Mouse (Mus musculus) neural tube, embryonic 12.5 days (tissue): ENCODE measurements around the gene Numb. TPM values are rescaled to one million over a fixed set of nuclear protein-coding genes. Genes with fewer than 3 reads are reported as not detected.

Experiments
- ATAC-seq: fragments of 200-750 bp; cut with Nextera tagmentation; 2 replicates; pipeline ENCODE4 v1.8.0; 2017; ENCODE audit warnings: low read depth, mild to moderate bottlenecking, moderate TSS enrichment, moderate library complexity; ENCODE audit not compliant: low FRiP score
- H3K27ac ChIP-seq: fragments of 300-500 bp; sonication (generic); 2 replicates; pipeline ENCODE4 v1.5.1; 2016
- H3K27me3 ChIP-seq: fragments of 300-500 bp; sonication (generic); replicated peaks from 2 replicates; pipeline ENCODE4 v1.6.1; 2016; ENCODE audit warnings: mild to moderate bottlenecking
- H3K36me3 ChIP-seq: fragments of 300-500 bp; sonication (generic); 2 replicates; pipeline ENCODE4 v1.6.1; 2016; ENCODE audit warnings: mild to moderate bottlenecking
- H3K4me1 ChIP-seq: fragments of 300-500 bp; sonication (generic); 2 replicates; pipeline ENCODE4 v1.6.1; 2016
- H3K4me2 ChIP-seq: fragments of 300-500 bp; sonication (generic); replicated peaks from 2 replicates; pipeline ENCODE4 v1.6.1; 2016; ENCODE audit warnings: mild to moderate bottlenecking
- H3K4me3 ChIP-seq: fragments of 300-500 bp; sonication (generic); 2 replicates; pipeline ENCODE4 v1.5.1; 2016
- H3K9ac ChIP-seq: fragments of 300-500 bp; sonication (generic); 2 replicates; pipeline ENCODE4 v1.6.1; 2016; ENCODE audit warnings: mild to moderate bottlenecking
- H3K9me3 ChIP-seq: fragments of 300-500 bp; sonication (generic); 2 replicates; pipeline ENCODE4 v1.6.1; 2016; ENCODE audit warnings: mild to moderate bottlenecking
- WGBS: fragments of 180-500 bp; shearing (Covaris S2); methylation state at CpG from one replicate; pipeline ENCODE4 v1.1.7; 2016; 5-methylcytosine and 5-hydroxymethylcytosine counted together
- polyA plus RNA-seq: library from polyadenylated mRNA; unstranded; fragments of >200 nt; fragmentation: Nextera tagmentation; extraction: Ambion mirVana; gene quantifications from 2 replicates; pipeline ENCODE4 v1.2.1, GENCODE M21; 2016

Numb gene
- polyA plus RNA-seq, 1 experiment from 2014 or later, result 28.1 TPM

- H3K4me2 ChIP-seq, result no peak overlapping the region
Observed at GRCm38 (mm10) chr12:83842678-83843440, 78.9 kb downstream of the Numb start.

GRCm38 (mm10) chr12:83841409-83842190, 80.1 kb downstream of the Numb start:
- WGBS, result 89% methylated on average over 10 of the region's 10 CpGs
- H3K4me2 ChIP-seq, result no peak overlapping the region
- H3K27me3 ChIP-seq, result no peaks in the 10 kb centered on the region
- H3K9me3 ChIP-seq, result no peaks in the 10 kb centered on the region
- ATAC-seq, result no peak
- H3K27ac ChIP-seq, result no peak overlapping the region
- H3K36me3 ChIP-seq, result peaks cover 21% of the 10 kb centered on the region
- H3K4me1 ChIP-seq, result no peaks in the 10 kb centered on the region
- H3K9ac ChIP-seq, result no peak overlapping the region
- H3K4me3 ChIP-seq, result no peak overlapping the region

More at GRCm38 (mm10) chr12:83842678-83843440, 78.9 kb downstream of the Numb start:
- H3K36me3 ChIP-seq, result peaks cover 14% of the 10 kb centered on the region
- H3K9me3 ChIP-seq, result no peaks in the 10 kb centered on the region
- ATAC-seq, result no peak
- H3K27me3 ChIP-seq, result no peaks in the 10 kb centered on the region
- 94% methylated on average over 3 of the region's 3 CpGs for WGBS
- no peak overlapping the region for H3K4me3 ChIP-seq
- H3K9ac ChIP-seq, result no peak overlapping the region
- H3K4me1 ChIP-seq, result no peaks in the 10 kb centered on the region
- no peak overlapping the region for H3K27ac ChIP-seq

- Histone ChIP-seq H3K9ac (no peak overlapping the region), H3K36me3 (peaks cover 18% of the 10 kb centered on the region), H3K27ac (no peak overlapping the region), H3K27me3 (no peaks in the 10 kb centered on the region), H3K4me1 (no peaks in the 10 kb centered on the region), H3K4me2 (no peak overlapping the region), H3K4me3 (no peak overlapping the region), H3K9me3 (no peaks in the 10 kb centered on the region)
- WGBS, result 93% methylated on average over 3 of the region's 3 CpGs
- no peak for ATAC-seq
Observed at GRCm38 (mm10) chr12:83833979-83834378, 87.8 kb downstream of the Numb start.

GRCm38 (mm10) chr12:83830424-83830823, 91.3 kb downstream of the Numb start:
- no peaks in the 10 kb centered on the region for H3K9me3 ChIP-seq

GRCm38 (mm10) chr12:83816616-83817015, 105.1 kb downstream of the Numb start:
- Histone ChIP-seq H3K4me2 (no peak overlapping the region), H3K9ac (no peak overlapping the region), H3K9me3 (no peaks in the 10 kb centered on the region), H3K4me1 (no peaks in the 10 kb centered on the region), H3K36me3 (peaks cover under 1% of the 10 kb centered on the region; the same call in 1 of the 2 replicates), H3K4me3 (no peak overlapping the region), H3K27ac (no peak overlapping the region), H3K27me3 (no peaks in the 10 kb centered on the region)
- ATAC-seq, result no peak
- WGBS, result 82% methylated on average over 1 of the region's 1 CpGs

More at GRCm38 (mm10) chr12:83830424-83830823, 91.3 kb downstream of the Numb start:
- Histone ChIP-seq H3K4me2 (no peak overlapping the region), H3K27ac (no peak overlapping the region), H3K4me3 (no peak overlapping the region), H3K27me3 (no peaks in the 10 kb centered on the region), H3K36me3 (peaks cover 6% of the 10 kb centered on the region), H3K4me1 (no peaks in the 10 kb centered on the region), H3K9ac (no peak overlapping the region)
- no peak for ATAC-seq
- WGBS, result 86% methylated on average over 3 of the region's 3 CpGs

GRCm38 (mm10) chr12:83811901-83812300, 109.8 kb downstream of the Numb start:
- Histone ChIP-seq H3K4me3 (no peak overlapping the region), H3K9ac (no peak overlapping the region), H3K9me3 (no peaks in the 10 kb centered on the region), H3K4me1 (no peaks in the 10 kb centered on the region), H3K27ac (no peak overlapping the region), H3K27me3 (no peaks in the 10 kb centered on the region), H3K36me3 (peaks cover 14% of the 10 kb centered on the region), H3K4me2 (no peak overlapping the region)
- no peak for ATAC-seq
- WGBS, result 92% methylated on average over 3 of the region's 3 CpGs

GRCm38 (mm10) chr12:83803641-83804040, 118.1 kb downstream of the Numb start:
- Histone ChIP-seq H3K4me3 (no peak overlapping the region), H3K36me3 (peaks cover 80% of the 10 kb centered on the region), H3K9me3 (0 out of 2 replicates have a peak, but pooled peaks cover 6% of the 10 kb centered on the region), H3K9ac (no peak overlapping the region), H3K4me2 (no peak overlapping the region), H3K27ac (no peak overlapping the region), H3K27me3 (no peaks in the 10 kb centered on the region), H3K4me1 (no peaks in the 10 kb centered on the region)
- WGBS, result 96% methylated on average over 7 of the region's 7 CpGs
- ATAC-seq, result no peak

GRCm38 (mm10) chr12:83800943-83801342, 120.8 kb downstream of the Numb start:
- peaks cover 75% of the 10 kb centered on the region for H3K36me3 ChIP-seq
- no peak overlapping the region for H3K4me3 ChIP-seq
- no peaks in the 10 kb centered on the region for H3K4me1 ChIP-seq
- H3K27ac ChIP-seq, result no peak overlapping the region
- no peak for ATAC-seq
- no peak overlapping the region for H3K4me2 ChIP-seq
- WGBS, result 73% methylated on average over 9 of the region's 9 CpGs
- H3K9me3 ChIP-seq, result 0 out of 2 replicates have a peak, but pooled peaks cover 3% of the 10 kb centered on the region
- H3K27me3 ChIP-seq, result no peaks in the 10 kb centered on the region
- no peak overlapping the region for H3K9ac ChIP-seq

GRCm38 (mm10) chr12:83798313-83798712, 123.4 kb downstream of the Numb start:
- 83% methylated on average over 5 of the region's 5 CpGs for WGBS
- no peak overlapping the region for H3K4me3 ChIP-seq
- H3K27ac ChIP-seq, result no peak overlapping the region
- no peaks in the 10 kb centered on the region for H3K9me3 ChIP-seq
- H3K9ac ChIP-seq, result no peak overlapping the region
- H3K27me3 ChIP-seq, result no peaks in the 10 kb centered on the region
- peaks cover 67% of the 10 kb centered on the region for H3K36me3 ChIP-seq
- no peak overlapping the region for H3K4me2 ChIP-seq
- no peaks in the 10 kb centered on the region for H3K4me1 ChIP-seq
- ATAC-seq, result no peak

GRCm38 (mm10) chr12:83795586-83795985, 126.1 kb downstream of the Numb start:
- H3K27ac ChIP-seq, result no peak overlapping the region
- peaks cover 64% of the 10 kb centered on the region for H3K36me3 ChIP-seq
- no peaks in the 10 kb centered on the region for H3K27me3 ChIP-seq
- WGBS, result 94% methylated on average over 7 of the region's 7 CpGs
- H3K9me3 ChIP-seq, result no peaks in the 10 kb centered on the region
- H3K4me2 ChIP-seq, result no peak overlapping the region
- no peak overlapping the region for H3K4me3 ChIP-seq
- ATAC-seq, result no peak
- H3K9ac ChIP-seq, result no peak overlapping the region
- no peaks in the 10 kb centered on the region for H3K4me1 ChIP-seq

GRCm38 (mm10) chr12:83795051-83795450, 126.7 kb downstream of the Numb start:
- no peak overlapping the region for H3K9ac ChIP-seq
- H3K4me3 ChIP-seq, result no peak overlapping the region
- 70% methylated on average over 2 of the region's 2 CpGs for WGBS
- no peak overlapping the region for H3K4me2 ChIP-seq
- no peaks in the 10 kb centered on the region for H3K27me3 ChIP-seq
- H3K36me3 ChIP-seq, result peaks cover 59% of the 10 kb centered on the region
- no peaks in the 10 kb centered on the region for H3K9me3 ChIP-seq
- no peak for ATAC-seq
- H3K4me1 ChIP-seq, result no peaks in the 10 kb centered on the region
- no peak overlapping the region for H3K27ac ChIP-seq

GRCm38 (mm10) chr12:83792706-83793410, 128.9 kb downstream of the Numb start:
- Histone ChIP-seq H3K36me3 (peaks cover 40% of the 10 kb centered on the region), H3K9ac (no peak overlapping the region), H3K9me3 (no peaks in the 10 kb centered on the region), H3K4me3 (no peak overlapping the region), H3K27me3 (no peaks in the 10 kb centered on the region), H3K27ac (no peak overlapping the region), H3K4me2 (no peak overlapping the region), H3K4me1 (no peaks in the 10 kb centered on the region)
- 75% methylated on average over 10 of the region's 10 CpGs for WGBS
- no peak for ATAC-seq
